Mouse (Mus musculus): ENCODE data around the gene Exo1.

The Exo1 gene

DNA sequence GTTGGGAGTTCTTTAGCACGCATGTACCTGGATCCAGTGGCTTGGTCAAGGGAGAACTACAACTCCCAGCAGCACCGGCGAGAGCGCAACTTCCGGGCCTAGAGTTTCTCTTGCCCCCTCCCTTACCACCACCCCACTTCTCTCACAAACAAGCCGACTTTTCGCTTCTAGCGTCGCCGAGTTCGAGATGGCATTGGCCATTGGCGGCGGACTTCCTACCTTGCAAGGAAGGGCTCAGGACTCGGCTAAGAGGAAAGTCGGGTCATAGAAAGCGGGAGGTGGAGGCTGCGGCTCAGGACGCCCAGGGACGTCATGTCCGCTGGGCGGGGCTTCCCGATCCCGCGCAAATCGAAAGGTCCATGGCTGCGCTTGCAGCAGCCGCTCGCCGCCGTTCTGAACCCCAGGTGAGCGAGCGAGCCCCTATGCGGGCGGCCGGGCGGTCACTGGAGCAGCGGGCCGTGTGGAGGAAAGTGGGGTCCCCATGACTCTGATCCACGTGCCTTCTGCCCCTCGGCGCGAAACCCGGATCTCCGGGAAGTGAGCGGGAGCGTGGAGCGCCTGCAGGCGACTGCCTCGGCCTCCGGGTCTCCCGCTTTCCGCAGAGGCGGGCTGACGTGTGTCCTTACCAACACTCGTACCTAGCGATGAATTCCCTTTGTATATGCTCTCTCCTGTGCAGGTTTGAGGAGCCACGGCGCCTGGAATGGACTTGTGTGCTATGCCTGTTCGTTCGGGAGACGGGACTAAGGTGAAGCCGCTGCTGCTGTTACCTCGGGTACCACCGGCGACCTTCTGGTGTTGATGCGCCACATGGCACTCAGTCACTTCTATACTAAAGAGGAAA is at the start of gene Exo1:
Exo1 (plus strand) TSS at position 129 of the 844 bp plus-strand sequence.
- in situ Hi-C loops (cut with MboI, MseI), result loop anchor here (5.0 kb wide), 2 partner anchors 188 to 258 kb away; partner anchors contain the start of genes Chml, Kmo and Opn3

DNA sequence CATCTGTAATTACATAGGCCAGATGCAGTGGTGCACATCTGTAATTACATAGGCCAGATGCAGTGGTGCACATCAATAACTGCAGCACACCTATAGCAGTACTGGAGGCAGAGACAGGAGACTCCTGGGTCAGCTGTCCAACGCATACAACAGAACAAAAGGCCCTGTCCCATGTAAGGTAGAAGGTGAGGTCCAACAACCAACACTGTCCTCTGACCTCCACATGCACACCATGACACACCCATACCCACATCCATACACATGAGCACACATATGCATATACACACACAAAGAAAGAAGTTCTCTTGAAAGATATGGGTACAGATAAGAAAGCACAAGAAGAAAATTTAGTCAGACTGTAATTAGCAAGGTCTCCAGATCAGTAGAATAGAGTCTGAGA is 24.9 kb upstream of the Exo1 start:
- in situ Hi-C loops (cut with MboI, MseI), result no loop called here

DNA sequence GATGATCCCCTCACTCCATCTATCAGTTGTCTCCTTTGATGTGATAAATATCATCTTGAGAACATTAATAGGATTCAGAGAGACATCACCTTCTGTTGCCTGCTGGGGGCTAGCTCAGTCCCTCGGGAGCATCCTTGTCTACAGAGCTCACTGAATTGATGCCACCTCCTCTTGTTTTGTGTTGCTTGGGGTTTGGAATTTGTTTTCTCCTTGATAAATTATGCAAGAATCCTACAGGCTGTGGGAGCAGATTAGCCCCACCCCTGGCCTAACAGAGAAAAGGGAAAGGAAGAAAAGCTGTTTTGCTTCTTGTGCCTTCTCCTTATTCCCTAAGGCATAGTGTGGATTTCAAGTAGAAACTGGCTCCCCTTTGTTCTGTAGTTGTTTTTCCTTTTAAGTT is 13.3 kb upstream of the Exo1 start:
- in situ Hi-C loops (cut with MboI, MseI), result no loop called here

DNA sequence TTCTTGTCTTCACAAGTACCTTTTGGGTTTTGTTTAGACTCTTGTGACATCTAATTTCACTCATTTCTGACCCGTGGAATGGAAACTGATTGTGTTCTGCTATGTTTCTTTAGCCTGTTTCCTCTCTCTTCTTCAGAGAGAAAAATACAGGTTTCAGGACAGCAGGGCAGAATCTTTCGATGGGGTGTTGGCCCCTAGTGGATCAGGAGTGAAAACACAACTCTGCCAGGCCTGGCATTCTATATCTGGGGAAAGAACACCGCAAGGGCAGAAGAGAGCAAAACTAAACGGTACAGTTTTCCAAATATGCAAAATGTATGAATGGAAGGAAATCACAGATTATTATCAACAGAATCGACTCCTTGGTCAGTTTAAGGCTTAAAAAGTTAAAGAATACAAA is 12.8 kb upstream of the Exo1 start:
- in situ Hi-C loops (cut with MboI, MseI), result no loop called here

DNA sequence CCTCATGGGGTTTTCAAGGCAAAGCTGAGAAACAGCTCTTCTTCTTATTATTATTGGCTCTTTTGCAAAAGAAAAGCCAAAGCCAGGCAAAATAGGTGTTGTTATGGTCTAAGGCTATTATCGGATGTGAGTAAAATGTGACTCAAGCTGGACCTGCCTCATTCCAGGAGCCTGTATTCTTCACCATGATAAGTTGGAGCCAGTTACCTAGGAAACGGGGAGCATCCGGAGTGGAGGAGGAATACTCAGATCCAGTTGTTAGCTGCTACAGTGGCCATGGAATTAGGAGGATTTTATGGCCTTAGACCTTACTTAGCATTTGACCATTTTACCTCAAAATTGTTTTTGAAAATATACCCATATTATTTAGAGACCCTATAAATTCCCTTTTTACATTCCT is 9.7 kb upstream of the Exo1 start:
- in situ Hi-C loops (cut with MboI, MseI), result no loop called here

DNA sequence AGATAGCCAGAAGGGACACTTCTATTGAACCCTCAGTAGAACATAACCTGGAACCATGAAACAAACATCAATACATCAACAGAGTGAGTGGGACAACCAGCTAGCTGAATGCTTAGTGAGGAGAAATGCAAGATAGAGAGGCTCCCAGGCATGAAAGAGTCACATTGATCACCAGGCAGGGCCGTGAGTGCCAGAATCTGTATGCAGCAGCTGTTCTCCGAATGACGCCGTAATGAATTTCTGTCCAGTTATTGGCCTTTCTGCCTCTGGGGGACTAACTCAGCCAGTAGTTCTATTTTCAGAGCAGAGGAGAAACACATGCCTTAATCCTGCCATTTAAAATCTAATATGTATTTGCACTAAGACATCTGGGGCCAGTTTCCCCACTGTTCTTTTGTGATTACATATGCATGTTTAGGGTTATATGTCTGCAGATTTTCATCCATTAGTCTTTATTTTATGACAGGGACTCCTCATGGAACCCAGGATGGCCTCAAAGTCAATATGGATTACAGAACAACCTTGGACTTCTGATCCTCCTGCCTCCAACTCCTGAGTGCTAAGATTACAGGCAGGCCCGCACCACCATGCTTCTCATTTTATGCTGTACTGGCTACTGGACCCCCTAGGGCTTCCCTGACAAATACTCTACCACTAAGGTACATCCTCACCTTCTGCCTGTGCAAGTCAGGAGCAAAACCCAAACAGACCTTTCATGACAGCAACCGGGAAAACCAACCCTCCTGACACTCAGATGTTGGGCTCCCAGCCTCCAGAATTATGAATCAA is 8.2 kb upstream of the Exo1 start:
- in situ Hi-C loops (cut with MboI, MseI), result no loop called here

DNA sequence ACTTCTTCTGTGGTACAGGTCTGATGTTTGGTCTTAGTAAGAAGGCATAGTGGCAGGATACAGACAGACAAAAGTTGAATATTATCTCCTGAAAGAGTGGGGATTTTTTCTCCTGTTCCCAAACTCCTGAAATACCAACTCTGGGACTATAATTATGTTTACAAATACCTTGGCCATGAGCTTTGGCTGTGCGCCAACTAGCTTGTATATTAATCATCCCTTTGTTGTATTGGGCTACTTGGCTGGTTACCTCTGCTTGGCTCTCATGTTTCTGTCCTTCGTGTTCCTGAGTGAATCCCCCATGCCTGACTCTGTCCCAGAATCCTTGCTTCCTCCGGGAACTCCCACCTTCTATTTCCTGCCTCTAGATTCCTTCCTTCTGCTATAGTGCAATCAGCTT is 3.0 kb downstream of the Exo1 start:
- in situ Hi-C loops (cut with MboI, MseI), result loop anchor here (5.0 kb wide), 2 partner anchors 191 to 261 kb away; partner anchors contain the start of genes Chml, Kmo and Opn3

DNA sequence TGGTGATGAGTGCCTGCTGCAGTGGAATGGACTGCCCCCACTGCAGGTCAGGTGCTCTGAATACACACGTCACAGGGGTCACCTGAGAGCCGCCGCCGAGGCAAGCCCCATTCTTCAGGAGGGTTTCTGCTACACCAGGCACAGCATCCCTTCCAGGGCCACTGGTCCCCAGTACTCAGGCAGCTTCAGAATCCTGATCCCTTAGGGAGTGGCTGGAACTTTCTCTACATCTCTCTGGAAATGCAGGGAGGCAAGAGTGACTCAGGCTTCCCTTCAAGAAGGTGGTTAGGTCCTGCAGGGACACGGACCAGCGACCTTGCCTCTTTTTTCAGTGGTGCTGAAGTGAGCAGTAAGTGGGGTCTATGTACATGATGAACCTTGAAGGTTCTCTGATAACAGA is 12.9 kb downstream of the Exo1 start:
- in situ Hi-C loops (cut with MboI, MseI), result no loop called here

DNA sequence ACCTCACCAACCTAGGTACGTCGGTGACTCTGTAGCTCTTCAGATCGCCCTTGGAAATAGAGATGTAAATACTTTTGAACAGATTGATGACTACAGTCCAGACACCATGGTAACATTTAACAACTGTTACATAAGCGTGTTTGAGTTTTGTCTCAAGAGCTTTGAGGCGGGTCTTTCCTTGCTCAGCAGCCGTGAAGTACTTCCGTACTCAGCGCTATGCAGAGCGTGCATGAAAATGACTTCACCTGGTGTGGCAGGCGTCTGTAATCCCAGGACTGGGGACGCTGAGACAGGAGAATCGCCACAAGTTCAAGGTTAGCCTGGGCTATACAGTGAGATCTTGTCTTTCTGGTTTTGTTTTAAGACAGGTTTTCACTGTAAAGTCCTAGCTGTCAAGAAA is 13.3 kb downstream of the Exo1 start:
- in situ Hi-C loops (cut with MboI, MseI), result no loop called here

DNA sequence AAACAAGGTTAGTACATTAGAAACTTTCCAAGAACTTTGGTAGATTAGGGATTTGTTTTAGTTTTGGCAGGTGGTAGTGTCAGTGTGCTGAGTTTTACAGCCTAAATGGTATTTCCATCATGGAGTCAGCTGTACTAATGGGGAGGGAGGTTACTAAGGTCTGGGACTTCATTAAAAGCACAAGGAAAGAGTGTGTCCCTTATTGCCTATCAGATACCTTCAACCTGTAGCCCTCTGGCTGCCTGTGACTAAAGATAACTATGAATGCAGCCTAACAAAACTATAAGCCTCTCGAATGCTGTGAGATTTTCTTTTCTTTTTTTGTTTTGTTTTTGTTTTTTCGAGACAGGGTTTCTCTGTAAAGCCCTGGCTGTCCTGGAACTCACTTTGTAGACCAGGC is 30.8 kb downstream of the Exo1 start:
- in situ Hi-C loops (cut with MboI, MseI), result no loop called here

DNA sequence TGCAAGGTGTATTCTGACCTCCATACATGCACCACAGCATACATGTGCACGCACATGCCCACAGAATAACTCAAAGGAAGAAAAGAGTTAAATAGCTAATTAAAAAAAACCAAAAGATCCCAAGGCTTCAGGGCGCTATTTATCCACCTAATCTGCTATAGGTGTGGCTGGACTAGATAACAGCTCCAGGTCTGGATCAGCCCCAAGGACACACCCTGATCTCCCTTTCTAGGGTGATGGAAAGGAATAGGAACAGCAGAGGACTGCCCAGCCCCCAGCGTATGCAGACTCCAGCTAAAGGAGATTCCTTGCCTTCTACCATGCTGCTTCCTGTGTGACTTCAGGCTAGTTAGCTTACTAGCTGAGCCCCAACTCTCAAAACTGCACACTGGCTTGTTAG is 31.7 kb downstream of the Exo1 start:
- in situ Hi-C loops (cut with MboI, MseI), result no loop called here

DNA sequence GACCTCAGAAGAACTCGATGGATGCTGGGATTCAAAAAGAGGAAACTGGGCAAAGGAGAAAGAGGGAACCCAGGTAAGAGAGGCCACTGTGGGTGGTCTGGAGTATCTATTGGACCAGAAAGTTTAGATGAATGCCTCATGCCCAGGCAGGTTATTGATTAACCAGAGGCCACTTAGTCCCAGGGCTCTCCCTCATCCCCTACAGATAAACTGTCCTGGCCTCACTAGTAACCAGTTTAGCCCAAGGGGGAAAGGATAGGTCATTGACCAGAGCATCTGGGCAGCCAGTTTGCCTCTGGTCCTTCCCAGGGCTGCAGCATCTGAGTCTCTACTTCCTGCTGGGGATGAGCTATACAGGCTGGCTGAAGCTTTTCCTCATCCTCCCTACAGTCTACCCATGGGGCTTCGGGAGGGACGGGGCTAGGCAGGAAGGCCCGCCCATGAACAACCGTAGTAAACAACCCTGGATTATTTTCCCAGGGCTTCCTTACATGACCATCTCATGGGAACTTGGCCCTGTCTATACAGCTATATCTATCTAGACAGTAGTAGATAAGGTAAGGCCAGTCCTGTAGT is 33.4 kb downstream of the Exo1 start:
- in situ Hi-C loops (cut with MboI, MseI), result no loop called here

DNA sequence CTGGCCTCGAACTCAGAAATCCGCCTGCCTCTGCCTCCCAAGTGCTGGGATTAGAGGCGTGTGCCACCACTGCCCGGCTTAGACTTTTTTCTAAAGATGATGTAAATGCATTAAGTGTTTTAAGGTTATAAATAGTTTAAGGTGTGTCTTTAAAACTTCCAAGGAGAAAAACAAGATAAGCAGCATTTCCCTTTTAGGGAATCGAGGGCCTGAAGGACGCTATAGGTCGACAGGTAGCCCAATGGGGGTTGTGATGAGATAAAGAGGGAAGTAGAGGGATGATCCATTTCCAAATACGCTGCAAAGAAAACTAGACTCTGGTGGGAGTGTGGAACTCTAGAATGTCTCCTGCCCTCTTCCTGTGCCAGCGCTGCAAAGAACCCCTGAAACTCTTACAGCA is 39.6 kb downstream of the Exo1 start, which contains the start of gene Gm38100:
Gm38100 (plus strand) TSS at position 301 of the 400 bp plus-strand sequence.
- in situ Hi-C loops (cut with MboI, MseI), result no loop called here

DNA sequence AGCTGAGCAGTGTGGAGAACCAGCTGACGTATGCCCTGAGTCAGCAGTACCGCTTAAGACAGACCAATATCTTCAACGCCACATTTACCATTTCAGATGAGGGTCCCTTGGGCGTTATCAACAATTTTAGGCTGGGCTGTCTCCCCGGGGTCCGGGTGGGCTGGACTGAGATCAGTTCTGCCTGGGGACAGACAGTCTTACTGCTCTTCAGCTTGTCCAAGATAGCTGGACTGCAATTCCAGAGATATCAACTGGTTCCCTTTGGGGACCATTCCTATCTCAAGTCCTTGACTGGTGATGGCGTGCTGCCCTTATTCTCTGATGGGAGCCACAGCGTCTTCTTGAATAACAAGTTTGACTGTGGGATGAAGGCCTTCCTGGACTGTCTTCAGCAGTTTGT is 40.7 kb downstream of the Exo1 start:
- in situ Hi-C loops (cut with MboI, MseI), result no loop called here

DNA sequence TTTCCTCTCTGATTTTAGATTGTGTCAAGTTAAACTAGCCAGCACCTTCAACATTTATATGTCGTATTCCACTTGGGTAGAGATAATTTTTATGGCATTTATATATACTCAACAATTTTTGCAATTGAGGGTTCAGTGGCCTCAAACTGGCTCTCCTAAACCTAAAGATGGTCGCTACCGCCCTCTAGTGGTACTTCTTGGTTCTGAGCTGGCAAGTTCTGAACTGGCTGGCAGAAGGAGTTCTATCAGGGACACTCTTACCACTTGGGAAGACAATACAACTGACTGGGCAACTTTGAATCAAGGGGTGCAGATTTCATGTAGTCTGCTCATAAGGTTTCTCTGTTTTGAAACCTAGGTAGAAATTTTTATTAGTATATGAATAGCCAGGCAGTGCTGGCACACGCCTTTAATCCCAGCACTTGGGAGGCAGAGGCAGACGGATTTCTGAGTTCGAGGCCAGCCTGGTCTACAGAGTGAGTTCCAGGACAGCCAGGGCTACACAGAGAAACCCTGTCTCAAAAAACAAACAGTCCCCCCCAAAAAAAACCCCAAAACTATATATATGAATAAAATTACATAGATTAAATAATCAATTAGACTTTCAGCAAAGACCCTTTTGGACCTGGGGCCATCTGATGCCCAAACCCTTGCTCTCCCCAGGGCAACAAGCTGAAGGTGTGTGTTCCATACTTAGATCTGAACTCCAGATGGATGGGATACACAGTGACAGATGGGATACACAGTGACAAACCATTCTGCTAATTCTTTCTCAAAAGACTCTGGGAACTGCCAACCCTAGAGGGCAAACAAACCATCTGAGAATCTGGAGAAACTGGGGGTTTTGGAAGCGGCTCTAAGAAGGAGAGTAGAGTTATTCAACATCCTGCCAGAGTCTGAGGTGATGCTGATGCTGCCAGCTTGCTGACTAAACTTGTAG is 43.7 kb downstream of the Exo1 start:
- in situ Hi-C loops (cut with MboI, MseI), result no loop called here

DNA sequence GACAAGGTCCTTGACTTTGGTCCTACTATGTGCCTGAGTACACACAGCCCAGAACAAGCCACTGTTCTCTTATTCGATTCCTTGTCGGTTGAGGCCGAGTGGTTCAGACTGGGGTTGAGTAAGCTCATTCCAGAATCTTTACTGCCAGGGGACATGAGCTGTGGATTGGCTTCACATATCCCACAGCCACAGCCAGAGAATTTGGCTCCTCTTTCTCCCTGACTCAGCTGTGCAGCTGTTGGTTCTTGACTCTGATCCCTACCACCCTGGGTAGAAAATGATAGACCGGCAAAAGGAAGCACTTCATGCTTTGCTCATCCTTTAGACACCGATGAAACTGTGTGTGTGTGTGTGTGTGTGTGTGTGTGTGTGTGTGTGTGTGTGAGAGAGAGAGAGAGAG is 51.0 kb downstream of the Exo1 start:
- in situ Hi-C loops (cut with MboI, MseI), result loop anchor here (25.0 kb wide), 1 partner anchor 1344 kb away; no protein-coding TSS in a partner anchor

DNA sequence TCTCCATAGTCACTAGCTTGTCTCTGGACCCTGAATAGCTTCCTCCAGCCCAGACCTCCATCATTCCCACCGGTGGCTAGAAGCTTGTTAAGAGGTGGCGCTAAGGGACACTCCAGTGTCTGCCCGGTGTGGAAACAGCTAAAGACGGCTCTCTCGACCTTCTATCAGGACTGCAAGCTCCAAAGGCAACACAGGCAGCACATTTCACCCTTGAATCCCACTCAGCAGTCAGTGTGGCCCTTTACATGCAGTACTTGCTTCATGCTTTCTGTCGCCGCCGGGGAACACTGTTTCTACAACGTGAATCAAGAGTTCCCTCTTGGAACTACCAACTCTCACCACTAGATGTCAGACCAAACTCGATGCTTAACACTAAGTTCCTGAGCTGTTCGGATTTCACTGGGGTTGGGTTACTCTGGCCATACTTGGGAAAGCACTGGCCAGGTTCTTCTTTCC is 55.9 kb downstream of the Exo1 start:
- in situ Hi-C loops (cut with MboI, MseI), result loop anchor here (25.0 kb wide), 1 partner anchor 1349 kb away; no protein-coding TSS in a partner anchor

DNA sequence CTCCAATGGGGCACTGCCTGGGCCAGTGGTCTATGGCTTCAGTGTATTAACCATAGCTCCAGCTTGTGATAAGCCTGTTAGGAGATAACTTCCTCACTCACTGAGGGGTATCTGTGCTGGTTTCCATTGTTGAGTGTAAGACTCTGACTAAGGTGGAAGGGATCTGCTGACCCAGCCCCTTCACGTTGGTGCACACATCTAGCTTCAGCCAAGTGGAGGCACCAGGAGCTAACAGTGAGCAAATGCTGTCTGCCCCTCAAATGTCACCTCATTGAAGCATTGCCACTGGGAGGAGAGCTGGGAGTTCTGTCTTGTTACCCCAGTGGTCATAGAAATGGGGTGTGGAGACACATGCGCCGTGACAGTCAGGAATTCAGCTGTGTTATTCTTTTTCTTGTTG is 58.4 kb downstream of the Exo1 start:
- in situ Hi-C loops (cut with MboI, MseI), result loop anchor here (25.0 kb wide), 1 partner anchor 1351 kb away; no protein-coding TSS in a partner anchor

DNA sequence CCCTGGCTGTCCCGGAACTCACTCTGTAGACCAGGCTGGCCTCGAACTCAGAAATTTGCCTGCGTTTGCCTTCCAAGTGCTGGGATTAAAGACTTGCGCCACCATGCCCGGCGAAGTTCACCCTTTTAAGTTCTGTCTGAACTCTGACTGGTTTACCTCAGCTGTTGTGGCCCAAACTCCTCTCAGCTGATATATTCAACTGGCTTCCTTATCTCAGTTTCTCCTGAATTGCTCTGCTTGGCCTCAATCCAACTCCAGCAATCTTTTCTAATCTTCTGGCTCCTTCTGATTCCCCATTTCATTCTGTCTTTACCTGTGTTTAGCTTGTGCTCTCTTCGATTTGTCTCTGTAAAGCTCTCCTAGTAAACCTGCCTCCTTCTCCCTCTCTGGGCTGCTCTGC is 62.8 kb downstream of the Exo1 start:
- in situ Hi-C loops (cut with MboI, MseI), result loop anchor here (25.0 kb wide), 1 partner anchor 1356 kb away; no protein-coding TSS in a partner anchor

DNA sequence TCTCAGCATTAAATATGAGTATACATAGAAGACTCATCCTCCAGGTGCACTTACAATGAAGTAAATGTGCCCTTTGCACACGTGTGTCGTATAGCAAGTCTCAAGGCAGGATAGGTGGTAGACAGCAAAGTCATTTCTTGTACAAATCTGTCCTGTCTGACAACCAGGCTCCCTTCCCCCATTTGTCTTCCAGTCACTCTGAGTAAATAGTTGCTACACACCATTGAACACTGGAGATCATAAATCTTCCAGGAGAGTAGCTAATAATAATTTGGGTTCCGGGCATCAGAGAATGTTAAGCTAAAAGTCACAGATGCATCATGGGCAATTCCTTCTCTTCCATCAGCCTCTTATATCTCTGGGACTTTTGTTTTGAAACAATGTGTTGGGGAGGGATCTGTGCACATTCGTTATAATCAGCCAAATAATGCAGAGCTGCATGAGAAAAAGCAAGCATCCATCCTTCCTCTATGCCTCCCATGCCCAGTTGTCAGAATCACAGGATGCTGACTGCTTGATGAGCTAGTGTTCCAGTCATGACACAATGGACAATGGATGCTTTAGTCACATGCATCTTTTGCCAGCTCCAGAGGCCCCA is 66.4 kb downstream of the Exo1 start:
- in situ Hi-C loops (cut with MboI, MseI), result loop anchor here (25.0 kb wide), 1 partner anchor 1360 kb away; no protein-coding TSS in a partner anchor
